Mouse (Mus musculus): Measurements from ENCODE around the gene Nup35.
A peak's percentile ranks its signal among the peaks of the same experiment; 100 is the strongest.

Gene Nup35

GRCm38 (mm10) chr2:80616854-80617737 is at the start of gene Nup35, which contains the start of gene Dusp19:
Gene Nup35, plus strand, starts transcription at chr2:80617236.
Gene Dusp19, plus strand, starts transcription at chr2:80617045.
- DNase-seq = peak; percentile 97

DNA sequence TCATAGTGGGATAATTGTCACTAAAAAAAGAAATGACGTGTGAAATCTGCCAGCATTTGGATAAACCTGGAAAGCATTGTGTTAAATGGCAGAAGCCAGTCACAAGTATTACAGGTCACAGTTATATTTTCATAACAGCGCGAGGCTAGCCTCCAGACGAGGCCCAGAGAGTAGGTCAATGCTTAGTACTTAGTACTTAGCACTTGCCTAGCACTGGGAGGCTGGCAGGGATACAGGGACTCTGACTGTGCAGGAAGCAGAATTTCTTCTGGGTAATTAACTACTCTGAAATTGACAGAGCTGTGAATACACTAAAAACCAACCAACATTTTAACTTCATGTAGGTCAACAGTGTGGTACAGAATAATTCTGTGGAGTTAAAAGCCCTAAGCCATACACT is 49.6 kb upstream of the Nup35 start:
- DNase-seq = peak; percentile 37 to 54

- DNase-seq = no peak
Measured at GRCm38 (mm10) chr2:80570656-80571055, 46.4 kb upstream of the Nup35 start.

- no peak for DNase-seq
Measured at GRCm38 (mm10) chr2:80577286-80577685, 39.8 kb upstream of the Nup35 start.

DNA sequence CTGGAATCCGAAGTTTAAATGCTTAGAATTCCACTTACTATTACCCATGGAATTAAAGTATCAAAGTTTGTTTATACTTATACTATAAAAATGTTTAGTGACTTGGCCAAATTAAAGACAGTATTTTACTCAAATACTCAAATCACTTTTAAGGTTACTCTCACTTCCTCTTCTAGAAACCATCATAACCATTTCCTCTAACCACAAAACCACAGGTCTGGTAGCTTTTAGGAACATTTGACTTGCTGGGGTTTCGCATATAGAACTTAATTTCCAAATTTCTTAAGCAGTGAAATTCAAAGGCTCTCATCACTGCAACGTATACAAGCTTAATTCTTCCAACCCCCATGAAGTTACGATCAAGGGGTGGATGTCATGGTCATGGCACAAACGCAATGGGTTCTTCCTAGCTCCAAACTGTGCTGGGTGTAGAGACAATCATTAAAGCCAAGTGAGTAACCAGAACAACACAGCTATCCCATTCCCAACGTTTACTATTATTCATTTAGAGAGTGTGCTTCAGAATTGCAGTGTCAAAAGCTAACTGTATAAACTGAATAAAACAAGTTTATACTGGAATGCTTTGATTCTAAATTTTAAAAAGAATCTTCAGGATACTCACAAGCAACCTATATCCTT is 37.7 kb upstream of the Nup35 start:
- DNase-seq = no peak

- peak in 1 of 2 experiments; percentile 63 for DNase-seq
Measured at GRCm38 (mm10) chr2:80580311-80580961, 36.6 kb upstream of the Nup35 start.

GRCm38 (mm10) chr2:80581043-80581711 is 35.9 kb upstream of the Nup35 start, which contains the start of gene Nckap1:
Gene Nckap1, minus strand, starts transcription at chr2:80581380.
- peak; percentile 95 to 96 for DNase-seq

GRCm38 (mm10) chr2:80582356-80582755 is 34.7 kb upstream of the Nup35 start:
- no peak for DNase-seq

- DNase-seq = no peak
Measured at GRCm38 (mm10) chr2:80594215-80594918, 22.7 kb upstream of the Nup35 start.

GRCm38 (mm10) chr2:80596960-80597359 is 20.1 kb upstream of the Nup35 start:
- no peak for DNase-seq

DNA sequence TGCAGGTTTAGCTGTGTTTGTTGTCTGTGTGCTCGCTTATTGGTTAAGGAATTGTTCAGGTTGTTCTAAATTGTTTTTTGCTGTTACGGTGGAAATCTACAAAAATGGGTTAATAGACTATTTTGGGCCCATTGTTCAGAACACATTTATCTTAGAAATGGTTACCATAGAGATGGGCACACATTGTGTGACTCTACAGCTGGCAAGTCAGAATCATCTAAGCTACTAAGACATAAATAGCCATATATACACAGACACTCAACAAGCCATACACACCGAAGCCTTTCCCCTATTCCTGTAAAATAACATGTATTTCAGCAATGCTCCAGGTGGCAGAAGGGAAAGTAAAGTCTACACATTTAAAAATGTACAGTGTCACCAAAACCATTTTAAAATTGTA is 17.2 kb upstream of the Nup35 start:
- no peak for DNase-seq

DNA sequence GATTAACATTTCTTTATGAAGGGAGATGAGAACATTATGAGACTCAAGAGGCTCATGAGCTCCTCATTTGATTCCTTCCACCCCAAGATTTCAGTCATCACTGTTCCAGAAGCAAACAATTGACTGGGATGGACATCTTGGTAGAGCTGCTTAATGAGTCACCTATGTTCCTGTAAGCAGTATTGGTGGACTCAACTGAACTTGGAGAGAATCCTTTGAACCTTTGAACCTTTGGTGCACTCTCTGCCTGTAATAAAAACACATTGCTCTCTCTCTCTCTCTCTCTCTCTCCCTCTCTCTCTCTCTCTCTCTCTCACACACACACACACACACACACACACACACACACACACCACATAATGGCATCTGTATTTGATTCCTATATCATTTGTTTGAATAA is 16.4 kb upstream of the Nup35 start:
- DNase-seq = no peak

DNA sequence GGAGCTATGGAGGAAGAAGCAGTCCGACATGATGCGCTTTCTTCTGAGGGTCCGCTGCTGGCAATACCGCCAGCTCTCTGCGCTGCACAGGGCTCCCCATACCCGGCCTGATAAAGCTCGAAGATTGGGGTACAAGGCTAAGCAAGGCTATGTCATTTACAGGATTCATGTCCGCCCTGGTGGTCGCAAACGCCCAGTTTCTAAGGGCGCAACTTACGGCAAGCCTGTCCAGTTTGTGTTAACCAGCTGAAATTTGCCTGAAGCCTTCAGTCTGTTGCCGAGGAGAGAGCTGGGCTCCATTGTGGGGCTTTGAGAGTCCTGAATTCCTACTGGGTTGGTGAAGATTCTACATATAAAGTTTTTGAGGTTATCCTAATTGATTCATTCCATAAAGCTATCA is 14.3 kb upstream of the Nup35 start:
- no peak for DNase-seq

GRCm38 (mm10) chr2:80603771-80604426 is 13.1 kb upstream of the Nup35 start:
- DNase-seq = peak; percentile 59 to 60

- DNase-seq = peak in 1 of 2 experiments; percentile 11
Measured at GRCm38 (mm10) chr2:80612286-80612685, 4.8 kb upstream of the Nup35 start.

DNA sequence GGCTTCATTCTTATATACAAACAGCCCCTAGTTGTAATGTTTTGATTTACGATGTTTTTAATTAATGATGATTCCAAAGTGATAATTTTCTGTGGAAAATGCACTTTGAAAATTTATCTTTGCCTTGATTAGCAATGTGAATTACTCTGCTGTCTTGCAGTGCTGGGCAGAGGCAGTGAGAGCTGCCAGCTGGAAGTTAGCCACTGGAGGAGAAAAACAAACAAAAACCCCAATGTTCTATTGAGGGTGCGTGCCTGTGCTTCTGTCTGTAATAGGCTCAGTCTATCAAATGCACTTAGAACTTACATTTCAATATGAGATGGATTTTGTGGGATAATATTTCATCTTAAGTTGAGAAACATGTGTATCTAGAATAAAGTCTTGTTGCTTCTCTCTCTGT is 4.2 kb upstream of the Nup35 start:
- DNase-seq = peak; percentile 22 to 44

DNA sequence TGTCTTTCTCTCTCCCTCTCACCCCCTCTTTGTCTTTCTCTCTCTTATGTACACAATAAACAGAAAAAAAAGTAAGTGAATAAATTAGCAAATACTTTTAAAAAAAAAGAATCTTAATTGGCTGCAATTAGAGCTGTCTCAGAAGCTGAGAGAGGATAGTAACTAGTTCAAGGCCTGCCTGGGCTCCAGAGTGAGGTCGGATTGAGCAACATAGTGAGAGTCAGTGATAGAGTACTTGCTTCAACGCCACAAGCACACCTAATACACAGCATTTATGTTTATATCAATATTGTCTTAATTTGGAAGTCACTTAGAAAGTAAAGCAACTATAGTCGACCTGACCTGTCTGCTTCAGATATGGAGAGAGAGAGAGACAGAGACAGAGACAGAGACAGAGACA is 2.0 kb downstream of the Nup35 start:
- DNase-seq = no peak

DNA sequence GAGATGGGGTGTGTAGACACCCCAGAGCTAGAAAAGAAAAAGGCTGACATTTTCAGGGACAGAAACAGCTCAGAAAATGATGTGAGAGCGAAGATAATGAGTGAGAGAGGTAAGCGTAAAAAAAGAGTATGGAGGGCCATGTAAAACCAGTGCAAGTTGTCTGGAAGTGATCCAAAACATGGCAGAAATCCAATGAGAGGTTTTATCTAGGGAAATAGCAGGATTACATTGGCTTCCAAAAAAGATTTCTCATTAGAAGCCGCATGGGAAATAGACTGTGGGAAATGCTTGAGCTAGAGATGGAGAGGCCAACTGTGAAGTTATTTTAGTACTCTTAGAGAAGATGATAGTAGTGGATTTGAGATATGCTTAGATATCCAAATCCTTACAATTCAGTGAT is 4.9 kb downstream of the Nup35 start:
- DNase-seq = no peak

DNA sequence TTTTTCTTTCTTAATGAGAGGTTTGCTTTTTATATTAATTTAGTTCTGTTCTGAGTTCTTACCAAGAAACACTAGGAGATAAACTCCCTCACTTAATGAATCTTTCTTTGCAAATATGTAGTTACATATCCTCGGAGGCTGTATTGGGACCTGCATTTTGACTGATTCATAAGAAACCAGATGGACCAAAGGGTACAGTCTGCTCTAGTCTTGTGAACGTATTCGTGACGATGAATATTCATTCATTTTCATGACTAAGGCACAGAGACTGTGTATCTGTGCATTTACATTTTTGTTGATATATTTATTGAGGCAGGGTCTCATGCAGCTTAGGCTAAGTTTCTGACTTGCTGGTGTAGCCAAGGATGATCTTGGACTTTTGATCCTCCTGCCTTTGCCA is 7.5 kb downstream of the Nup35 start:
- no peak for DNase-seq

- no peak for DNase-seq
Measured at GRCm38 (mm10) chr2:80632336-80633026, 15.4 kb downstream of the Nup35 start.
